15 mouse cellular contexts compared by ENCODE assay signal in the genomic region with DNA sequence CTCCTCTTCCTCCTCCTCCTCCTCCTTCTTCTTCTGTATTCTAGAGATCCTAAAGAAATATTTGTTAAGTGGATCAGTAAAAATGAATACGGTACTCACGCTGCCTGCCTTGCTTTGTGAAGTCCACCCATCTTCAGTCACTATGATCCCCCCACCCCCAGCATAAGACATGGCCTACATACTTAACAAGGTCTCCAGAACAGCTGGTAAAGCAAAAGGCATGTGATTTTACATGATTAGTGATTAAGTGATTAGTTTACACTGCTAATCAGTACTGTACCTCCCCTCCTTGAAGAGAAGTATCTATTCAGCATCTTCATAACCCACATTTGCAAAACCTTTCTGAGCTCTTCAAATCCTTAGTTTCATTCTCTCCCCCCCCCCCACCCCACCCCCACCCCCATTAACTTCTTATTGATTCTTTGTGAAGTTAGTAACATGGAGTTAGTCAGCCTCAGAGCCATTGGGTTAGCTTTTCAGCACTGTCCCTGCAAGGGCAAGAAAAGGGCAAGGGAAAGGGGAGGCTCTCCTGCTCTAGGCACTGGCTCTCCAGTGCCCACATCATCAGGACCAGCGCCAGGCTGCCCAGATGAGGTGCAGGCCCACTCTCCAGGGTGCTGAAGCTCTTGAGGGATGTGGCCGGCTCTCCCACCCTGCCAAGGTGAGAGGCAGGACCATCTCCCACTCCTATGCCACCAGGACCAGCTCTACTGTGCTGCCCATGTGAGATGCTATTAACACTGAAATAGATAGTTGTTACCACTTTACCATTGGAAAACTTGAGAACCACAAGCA. TPM values are rescaled to one million over a fixed set of nuclear protein-coding genes. Genes with fewer than 3 reads are reported as not detected.
DNase-seq lines count a peak whose midpoint lies in the region; ATAC-seq and TF ChIP-seq lines count a peak whose summit lies in the region.
"Had no signal": no experiment of that assay in that cellular context is flagged by ENCODE, and none has a peak within 500 bp of the region (broad histone marks: within the 10 kb centered on the region; RNA-seq: fewer than 3 reads in every experiment).

No protein-coding gene starts in this region.

- WGBS in forebrain, postnatal 0 days: 80% methylated on average over 4 of the region's 4 CpGs
- WGBS in forebrain, embryonic 11.5 days: 84% methylated on average over 4 of the region's 4 CpGs

- no peaks in the 10 kb centered on the region for H3K9me3 ChIP-seq in forebrain, postnatal 0 days (ENCODE audit: low read length)
- no peaks in the 10 kb centered on the region for H3K9me3 ChIP-seq in forebrain, embryonic 11.5 days (ENCODE audit: control insufficient read depth, low read length)
- H3K9me3 ChIP-seq: hindbrain, embryonic 12.5 days; limb, embryonic 13.5 days; liver, embryonic 13.5 days; midbrain, embryonic 12.5 days; neural tube, embryonic 12.5 days had no signal

- H3K27ac ChIP-seq in forebrain, postnatal 0 days (ENCODE audit: low read depth, low read length): no peak overlapping the region
- H3K27ac ChIP-seq in forebrain, embryonic 11.5 days (ENCODE audit: low read depth, low read length): no peak overlapping the region
- no peak overlapping the region for H3K27ac ChIP-seq in left cerebral cortex, adult 2 months
- H3K27ac ChIP-seq: hindbrain, embryonic 12.5 days; limb, embryonic 13.5 days; liver, embryonic 13.5 days; midbrain, embryonic 12.5 days; neural tube, embryonic 12.5 days had no signal

- H3K36me3 ChIP-seq in forebrain, postnatal 0 days (ENCODE audit: insufficient read depth): no peaks in the 10 kb centered on the region
- no peaks in the 10 kb centered on the region for H3K36me3 ChIP-seq in forebrain, embryonic 11.5 days (ENCODE audit: control insufficient read depth, insufficient read depth, low read length)
- H3K36me3 ChIP-seq: hindbrain, embryonic 12.5 days; limb, embryonic 13.5 days; liver, embryonic 13.5 days; midbrain, embryonic 12.5 days; neural tube, embryonic 12.5 days had no signal

- no peak overlapping the region for H3K9ac ChIP-seq in forebrain, postnatal 0 days
- H3K9ac ChIP-seq in forebrain, embryonic 11.5 days (ENCODE audit: low read length): no peak overlapping the region
- H3K9ac ChIP-seq: hindbrain, embryonic 12.5 days; limb, embryonic 13.5 days; liver, embryonic 13.5 days; lung, embryonic 14.5 days; midbrain, embryonic 12.5 days; neural tube, embryonic 12.5 days had no signal

- peak; percentile 47 for ATAC-seq in forebrain, postnatal 0 days
- ATAC-seq in forebrain, embryonic 11.5 days (replicated peaks; ENCODE audit: low FRiP score): no peak

- no peaks in the 10 kb centered on the region for H3K27me3 ChIP-seq in forebrain, postnatal 0 days (ENCODE audit: insufficient read depth, low read length)
- no peaks in the 10 kb centered on the region for H3K27me3 ChIP-seq in forebrain, embryonic 11.5 days (ENCODE audit: control insufficient read depth, insufficient read depth, low read length)
- H3K27me3 ChIP-seq: hindbrain, embryonic 12.5 days; limb, embryonic 13.5 days; liver, embryonic 13.5 days; midbrain, embryonic 12.5 days; neural tube, embryonic 12.5 days had no signal

- H3K4me3 ChIP-seq in forebrain, postnatal 0 days (ENCODE audit: low read depth, low read length): no peak overlapping the region
- no peak overlapping the region for H3K4me3 ChIP-seq in forebrain, embryonic 11.5 days (ENCODE audit: low read depth, low read length)
- no peak overlapping the region for H3K4me3 ChIP-seq in left cerebral cortex, adult 2 months
- H3K4me3 ChIP-seq: hindbrain, embryonic 12.5 days; limb, embryonic 13.5 days; liver, embryonic 13.5 days; midbrain, embryonic 12.5 days; neural tube, embryonic 12.5 days had no signal

- no peak overlapping the region for H3K4me2 ChIP-seq in forebrain, postnatal 0 days (ENCODE audit: low read depth)
- no peak overlapping the region for H3K4me2 ChIP-seq in forebrain, embryonic 11.5 days (ENCODE audit: low read depth, low read length, severe bottlenecking)
- H3K4me2 ChIP-seq: hindbrain, embryonic 12.5 days; limb, embryonic 13.5 days; liver, embryonic 13.5 days; lung, embryonic 14.5 days; midbrain, embryonic 12.5 days; neural tube, embryonic 12.5 days had no signal

- no peak for TF ChIP-seq CTCF in forebrain, postnatal 0 days (IDR thresholded peaks at IDR 0.05; ENCODE audit: low read depth)
- TF ChIP-seq CTCF in left cerebral cortex, adult 2 months (IDR thresholded peaks at IDR 0.05): no peak

- intact Hi-C loops in left cerebral cortex, adult 2 months (cut with DNase I): no loop called here

- no peaks in the 10 kb centered on the region for H3K4me1 ChIP-seq in forebrain, postnatal 0 days (ENCODE audit: insufficient read depth)
- H3K4me1 ChIP-seq in forebrain, embryonic 11.5 days (replicated peaks; ENCODE audit: control insufficient read depth, insufficient read depth, low read length): no peaks in the 10 kb centered on the region
- H3K4me1 ChIP-seq: hindbrain, embryonic 12.5 days; limb, embryonic 13.5 days; midbrain, embryonic 12.5 days; neural tube, embryonic 12.5 days had no signal

- DNase-seq in forebrain, postnatal 0 days: no peak
- no peak for DNase-seq in forebrain, embryonic 11.5 days (ENCODE audit: low spot score)
- peak; percentile 13 for DNase-seq in ovary, postnatal 36 days (ENCODE audit: low spot score)
- no peak for DNase-seq in ovary, postnatal 10 days (ENCODE audit: low spot score)
- DNase-seq in NIH3T3 (ENCODE audit: low read depth): peak; percentile 57
- no peak for DNase-seq in left cerebral cortex, adult 2 months (ENCODE audit: extremely low spot score in 1 of 2, low spot score in 2 of 2)
- DNase-seq in kidney, postnatal 25 days: no peak
- DNase-seq: liver, embryonic 13.5 days; right cerebral cortex, postnatal 14 days; spleen, adult 18-20 months had no signal

RNA-seq across cellular contexts. Expression of gene Dnm3, which starts 30.6 kb away (rescaled TPM):
- 60.4 and 74.4 TPM in 2 replicates for total RNA-seq in forebrain, postnatal 0 days (2014; rRNA removed)
- polyA plus RNA-seq in forebrain, postnatal 0 days (2015; fragmentation: Nextera tagmentation; extraction: Ambion mirVana): 27.5 and 45.3 TPM in 2 replicates
- polyA plus RNA-seq in forebrain, embryonic 11.5 days (2014; fragmentation: Nextera tagmentation; extraction: Ambion mirVana): 7.2 TPM in 2 replicates
- total RNA-seq in left cerebral cortex, adult 2 months (2021): 100 to 1,000 TPM; 102 to 103 TPM

RNA-seq across cellular contexts. Expression of gene Mettl13, which starts 39.9 kb away (rescaled TPM):
- total RNA-seq in forebrain, postnatal 0 days (2014; rRNA removed): 12.7 and 17.0 TPM in 2 replicates
- polyA plus RNA-seq in forebrain, postnatal 0 days (2015; fragmentation: Nextera tagmentation; extraction: Ambion mirVana): 12.0 and 15.2 TPM in 2 replicates
- polyA plus RNA-seq in forebrain, embryonic 11.5 days (2014; fragmentation: Nextera tagmentation; extraction: Ambion mirVana): 20.5 and 23.1 TPM in 2 replicates
- 10 to 100 TPM; 10.3 to 12.6 TPM for total RNA-seq in left cerebral cortex, adult 2 months (2021)

Comparison
In these comparisons a context has a peak if more than half of its experiments do, and no peak if none do; other contexts are left out.
1. DNase-seq: peak in ovary, postnatal 36 days (single experiment) and NIH3T3 (single experiment); none in forebrain, postnatal 0 days (single experiment), forebrain, embryonic 11.5 days (single experiment), ovary, postnatal 10 days (single experiment), left cerebral cortex, adult 2 months (0 of 2) and kidney, postnatal 25 days (0 of 2).